Mouse (Mus musculus) myocyte (in vitro differentiated cells): ENCODE measurements around the gene Ank.

Experiments
- CEBPB ChIP-seq: IDR thresholded peaks from 2 replicates; pipeline ENCODE4 v1.6.1; 2011; ENCODE audit warnings: mild to moderate bottlenecking, moderate library complexity; ENCODE audit not compliant: poor library complexity, insufficient read depth, severe bottlenecking
- E2F4 ChIP-seq: IDR thresholded peaks from one replicate; pipeline ENCODE4 v1.6.1; 2011; ENCODE audit warnings: mild to moderate bottlenecking, control low read depth, moderate library complexity; ENCODE audit not compliant: insufficient read depth
- MAX ChIP-seq: IDR thresholded peaks from one replicate; pipeline ENCODE4 v1.6.1; 2011; ENCODE audit warnings: low read depth, mild to moderate bottlenecking, control low read depth
- MYOD1 ChIP-seq, 3 experiments: IDR thresholded peaks; one replicate each; pipeline ENCODE4 v1.6.1; 2011; ENCODE audit warnings: control low read depth in 2 of 3, low read depth in 2 of 3, mild to moderate bottlenecking in 2 of 3, moderate library complexity in 1 of 3; ENCODE audit not compliant: insufficient read length in 2 of 3, control insufficient read depth in 1 of 3
- MYOG ChIP-seq, 3 experiments: IDR thresholded peaks; one replicate each; pipeline ENCODE4 v1.6.1; 2011; ENCODE audit warnings: control low read depth in 2 of 3, low read depth in 2 of 3, mild to moderate bottlenecking in 2 of 3; ENCODE audit not compliant: insufficient read length in 2 of 3, control insufficient read depth in 1 of 3, insufficient read depth in 1 of 3
- POLR2A ChIP-seq: IDR thresholded peaks from one replicate; pipeline ENCODE4 v1.6.1; 2011; ENCODE audit warnings: low read depth, mild to moderate bottlenecking, control low read depth, moderate library complexity; ENCODE audit not compliant: insufficient read length
- POLR2AphosphoS2 ChIP-seq: IDR thresholded peaks from one replicate; pipeline ENCODE4 v1.6.1; 2011; ENCODE audit warnings: low read depth, control low read depth; ENCODE audit not compliant: insufficient read length
- REST ChIP-seq: IDR thresholded peaks from one replicate; pipeline ENCODE4 v1.6.1; 2011; ENCODE audit warnings: mild to moderate bottlenecking, control low read depth, moderate library complexity; ENCODE audit not compliant: insufficient read depth, insufficient read length
- SRF ChIP-seq: IDR thresholded peaks from one replicate; pipeline ENCODE4 v1.6.1; 2011; ENCODE audit warnings: low read depth; ENCODE audit not compliant: control insufficient read depth, insufficient read length
- TCF12 ChIP-seq: IDR thresholded peaks from one replicate; pipeline ENCODE4 v1.6.1; 2011; ENCODE audit warnings: mild to moderate bottlenecking, control low read depth; ENCODE audit not compliant: poor library complexity, insufficient read depth, severe bottlenecking
- TCF3 ChIP-seq: IDR thresholded peaks from one replicate; pipeline ENCODE4 v1.6.1; 2011; ENCODE audit warnings: low read depth, control low read depth; ENCODE audit not compliant: insufficient read length
- USF1 ChIP-seq: IDR thresholded peaks from one replicate; pipeline ENCODE4 v1.6.1; 2011; ENCODE audit warnings: low read depth, mild to moderate bottlenecking, control low read depth, moderate library complexity

DNA sequence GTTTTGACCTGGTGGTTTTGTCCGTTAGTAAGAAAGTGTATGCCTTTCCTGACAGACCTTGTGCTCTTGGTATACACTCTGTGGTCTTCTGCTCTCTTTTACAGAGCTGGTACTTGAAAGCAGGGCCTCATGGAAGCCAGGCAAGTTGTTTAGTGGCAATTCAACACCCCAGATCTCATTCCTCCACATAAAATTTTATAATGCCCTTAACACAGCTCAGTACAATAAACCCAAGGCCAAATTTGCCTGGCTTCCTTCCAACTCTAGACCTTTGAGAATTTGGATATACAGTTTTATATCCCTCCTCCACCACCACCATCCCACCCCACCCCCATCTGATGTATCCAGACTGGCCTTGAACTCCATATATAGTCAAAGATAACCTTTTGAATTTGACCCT lies 36.2 kb upstream of the Ank start:
- no peak for TF ChIP-seq POLR2AphosphoS2
- TF ChIP-seq USF1, result no peak
- no peak for TF ChIP-seq POLR2A
- TF ChIP-seq E2F4, result no peak
- no peak for TF ChIP-seq MAX
- no peak for TF ChIP-seq MYOG (IDR thresholded peaks at IDR 0.05; ENCODE audit: control insufficient read depth in 1 of 3, insufficient read depth in 1 of 3, insufficient read length in 2 of 3, low read depth in 2 of 3)
- TF ChIP-seq TCF12, result no peak
- TF ChIP-seq CEBPB, result no peak
- TF ChIP-seq REST, result no peak
- TF ChIP-seq SRF, result no peak
- no peak for TF ChIP-seq TCF3
- no peak for TF ChIP-seq MYOD1 (IDR thresholded peaks at IDR 0.05; ENCODE audit: control insufficient read depth in 1 of 3, insufficient read length in 2 of 3, low read depth in 2 of 3)
